Mouse (Mus musculus): ENCODE results near the gene Laptm5. TPM values are rescaled to one million over a fixed set of nuclear protein-coding genes. Genes with fewer than 3 reads are reported as not detected.

Laptm5 gene
- polyA plus RNA-seq, 1 experiment: 66.8 TPM

DNA sequence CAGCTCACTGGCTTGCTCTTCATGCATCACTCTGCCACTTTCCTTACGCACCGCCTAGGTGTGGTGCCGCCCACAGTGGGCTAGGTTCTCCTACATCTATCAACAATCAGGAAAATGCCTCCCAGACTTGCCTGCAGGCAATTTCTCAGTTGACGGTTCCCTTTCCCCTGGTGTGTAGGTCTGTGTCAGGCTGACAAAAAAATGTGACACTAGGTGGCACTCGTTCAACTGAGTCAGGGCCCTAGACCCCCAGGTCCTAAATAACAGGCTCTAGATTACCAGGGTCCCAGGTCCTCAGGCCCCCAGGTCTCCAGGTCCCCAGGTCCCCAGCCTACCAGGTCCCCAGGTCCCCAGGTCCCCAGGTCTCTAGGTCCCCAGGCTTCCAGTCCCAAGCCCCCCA, 19.2 kb upstream of the Laptm5 start:
- TF ChIP-seq CTCF (IDR thresholded peaks at IDR 0.05; ENCODE audit: extremely low read depth, insufficient read depth, low read length): 0 out of 2 replicates have a peak, but pooled peaks have one; percentile 18
- TF ChIP-seq POLR2A (IDR thresholded peaks at IDR 0.05; ENCODE audit: extremely low read depth, insufficient read depth, low read length): no peak
- peaks cover 2% of the 10 kb centered on the region; the same call in 1 of the 2 replicates for H3K4me1 ChIP-seq (ENCODE audit: control insufficient read depth, insufficient read depth, low read length)

DNA sequence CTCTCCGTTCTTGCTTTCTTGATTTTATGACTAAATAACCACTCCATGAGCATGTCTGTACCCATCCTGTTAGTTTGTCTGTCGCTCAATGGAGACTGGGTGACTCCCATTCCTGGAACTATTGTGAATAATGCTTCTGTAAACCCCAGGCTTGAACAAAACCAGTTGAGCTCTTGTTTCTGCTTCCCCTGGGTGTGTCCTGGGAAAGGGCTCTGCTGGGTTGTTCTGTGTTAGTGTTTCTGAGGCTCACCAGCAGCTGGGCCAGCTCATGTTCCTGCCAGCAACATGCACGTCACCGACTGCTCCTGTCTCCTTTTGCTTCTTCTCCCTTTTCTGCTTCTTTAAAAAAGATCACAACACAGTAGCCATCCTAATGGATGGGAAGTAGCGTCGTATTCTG, 17.2 kb upstream of the Laptm5 start:
- Histone ChIP-seq H3K4me1 (ENCODE audit: control insufficient read depth, insufficient read depth, low read length) (peaks cover 2% of the 10 kb centered on the region; the same call in 1 of the 2 replicates), H3K4me3 (ENCODE audit: insufficient read depth, low read length) (no peak overlapping the region), H3K27ac (ENCODE audit: insufficient read depth, low read length) (no peak overlapping the region)
- no peak for TF ChIP-seq POLR2A (IDR thresholded peaks at IDR 0.05; ENCODE audit: extremely low read depth, insufficient read depth, low read length)
- no peak for TF ChIP-seq CTCF (IDR thresholded peaks at IDR 0.05; ENCODE audit: extremely low read depth, insufficient read depth, low read length)

More for the DNA sequence above, 19.2 kb upstream of the Laptm5 start:
- H3K4me3 ChIP-seq (ENCODE audit: insufficient read depth, low read length): no peak overlapping the region
- no peak overlapping the region for H3K27ac ChIP-seq (ENCODE audit: insufficient read depth, low read length)

DNA sequence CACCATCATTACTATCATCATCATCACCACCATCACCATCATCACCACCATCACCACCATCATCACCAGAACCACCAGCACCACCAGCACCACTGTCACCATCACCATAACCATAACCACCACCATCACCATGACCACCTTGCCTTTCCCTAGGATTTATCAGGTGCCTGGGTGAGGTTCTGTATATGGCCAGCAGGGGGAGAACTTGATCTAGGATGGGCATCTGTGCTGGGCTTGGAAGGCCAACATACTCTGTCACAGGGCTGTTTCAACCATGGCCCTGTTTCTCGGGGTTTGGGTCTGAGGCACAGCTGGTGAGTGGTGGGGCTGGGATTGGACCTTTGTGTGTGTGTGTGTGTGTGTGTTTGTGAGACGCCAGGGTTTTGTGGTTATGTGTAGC, 16.6 kb upstream of the Laptm5 start:
- H3K27ac ChIP-seq (ENCODE audit: insufficient read depth, low read length): no peak overlapping the region
- TF ChIP-seq CTCF (IDR thresholded peaks at IDR 0.05; ENCODE audit: extremely low read depth, insufficient read depth, low read length): peak; percentile 68
- no peak for TF ChIP-seq POLR2A (IDR thresholded peaks at IDR 0.05; ENCODE audit: extremely low read depth, insufficient read depth, low read length)
- H3K4me3 ChIP-seq (ENCODE audit: insufficient read depth, low read length): no peak overlapping the region
- peaks cover 2% of the 10 kb centered on the region; the same call in 1 of the 2 replicates for H3K4me1 ChIP-seq (ENCODE audit: control insufficient read depth, insufficient read depth, low read length)

DNA sequence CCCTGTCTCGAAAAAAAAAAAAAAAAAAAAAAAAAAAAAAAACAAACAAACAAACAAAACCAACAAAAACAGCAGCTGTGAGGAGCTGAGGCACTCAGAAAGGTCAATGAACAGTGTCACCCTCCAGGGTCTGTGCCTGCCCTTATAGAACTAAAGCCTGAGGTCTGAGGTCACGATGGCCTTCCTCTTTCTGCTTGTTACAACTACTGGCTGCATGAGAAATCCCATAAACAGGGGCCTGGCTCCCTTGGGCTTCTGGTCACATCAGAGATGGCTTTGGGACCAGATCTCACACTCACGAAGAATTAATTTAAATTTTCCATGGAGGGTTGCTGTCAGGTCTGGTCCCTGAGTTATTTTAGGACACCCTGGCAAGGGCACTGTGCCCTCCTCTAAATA, 13.5 kb upstream of the Laptm5 start:
- TF ChIP-seq CTCF (IDR thresholded peaks at IDR 0.05; ENCODE audit: extremely low read depth, insufficient read depth, low read length): no peak
- TF ChIP-seq POLR2A (IDR thresholded peaks at IDR 0.05; ENCODE audit: extremely low read depth, insufficient read depth, low read length): no peak
- no peak overlapping the region for H3K4me3 ChIP-seq (ENCODE audit: insufficient read depth, low read length)
- H3K27ac ChIP-seq (ENCODE audit: insufficient read depth, low read length): no peak overlapping the region
- H3K4me1 ChIP-seq (ENCODE audit: control insufficient read depth, insufficient read depth, low read length): no peaks in the 10 kb centered on the region

DNA sequence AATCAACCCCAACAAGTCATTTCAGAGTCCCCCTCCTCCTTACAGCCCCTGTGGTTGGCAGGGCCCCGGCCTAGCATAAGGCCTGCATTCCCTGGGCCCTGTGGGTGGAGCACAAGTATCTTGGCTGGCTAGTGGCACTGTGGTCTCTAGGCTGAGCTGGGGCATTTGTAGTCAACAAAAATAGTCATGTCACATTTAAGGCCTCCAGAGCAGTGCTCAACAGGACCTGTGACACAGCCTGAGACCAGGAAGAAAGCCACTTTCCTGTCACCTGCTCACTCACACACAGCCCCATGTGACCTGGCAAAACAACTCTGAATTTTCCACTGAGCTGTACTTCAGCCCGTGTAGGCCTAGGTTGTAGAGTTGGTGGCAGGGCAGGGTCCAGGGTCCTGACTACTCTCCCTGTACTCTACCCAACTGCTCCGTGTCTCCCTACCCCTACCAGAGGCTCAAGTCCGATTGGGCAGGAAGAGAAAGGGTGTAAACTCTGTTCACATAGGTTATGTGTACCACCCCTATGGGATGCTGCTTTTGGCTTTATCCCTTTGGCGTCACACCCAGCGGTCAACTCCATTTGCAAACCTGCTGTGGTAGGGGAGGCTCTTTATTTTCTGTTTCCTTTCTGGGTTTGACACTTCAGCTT, 13.0 kb upstream of the Laptm5 start:
- TF ChIP-seq CTCF (IDR thresholded peaks at IDR 0.05; ENCODE audit: extremely low read depth, insufficient read depth, low read length) (no peak), POLR2A (IDR thresholded peaks at IDR 0.05; ENCODE audit: extremely low read depth, insufficient read depth, low read length) (no peak)

DNA sequence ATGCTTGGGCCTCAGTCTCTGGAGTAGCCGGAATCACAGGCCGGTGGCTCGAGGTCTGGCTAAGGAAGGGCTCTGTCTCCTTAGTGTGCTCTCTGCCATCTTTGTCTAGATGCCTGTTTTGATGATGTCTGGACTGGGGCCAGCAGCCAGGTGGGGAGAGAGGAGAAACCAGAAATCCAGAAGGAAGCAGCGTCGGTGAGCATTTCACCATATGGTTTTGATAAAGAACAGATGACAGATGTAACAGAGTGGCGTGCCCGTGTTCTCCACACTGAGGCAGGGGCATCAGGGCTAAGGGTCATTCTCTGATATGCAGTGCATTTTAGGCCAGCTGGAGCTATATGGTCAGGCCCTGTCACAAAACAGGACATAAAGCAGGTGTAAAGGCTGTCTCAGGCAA, 12.2 kb upstream of the Laptm5 start:
- H3K4me3 ChIP-seq (ENCODE audit: insufficient read depth, low read length): no peak overlapping the region
- no peak overlapping the region for H3K27ac ChIP-seq (ENCODE audit: insufficient read depth, low read length)
- no peak for TF ChIP-seq POLR2A (IDR thresholded peaks at IDR 0.05; ENCODE audit: extremely low read depth, insufficient read depth, low read length)
- TF ChIP-seq CTCF (IDR thresholded peaks at IDR 0.05; ENCODE audit: extremely low read depth, insufficient read depth, low read length): no peak
- H3K4me1 ChIP-seq (ENCODE audit: control insufficient read depth, insufficient read depth, low read length): no peaks in the 10 kb centered on the region

More for the DNA sequence above, 13.0 kb upstream of the Laptm5 start:
- Histone ChIP-seq H3K4me3 (ENCODE audit: insufficient read depth, low read length) (no peak overlapping the region), H3K27ac (ENCODE audit: insufficient read depth, low read length) (no peak overlapping the region), H3K4me1 (ENCODE audit: control insufficient read depth, insufficient read depth, low read length) (no peaks in the 10 kb centered on the region)

DNA sequence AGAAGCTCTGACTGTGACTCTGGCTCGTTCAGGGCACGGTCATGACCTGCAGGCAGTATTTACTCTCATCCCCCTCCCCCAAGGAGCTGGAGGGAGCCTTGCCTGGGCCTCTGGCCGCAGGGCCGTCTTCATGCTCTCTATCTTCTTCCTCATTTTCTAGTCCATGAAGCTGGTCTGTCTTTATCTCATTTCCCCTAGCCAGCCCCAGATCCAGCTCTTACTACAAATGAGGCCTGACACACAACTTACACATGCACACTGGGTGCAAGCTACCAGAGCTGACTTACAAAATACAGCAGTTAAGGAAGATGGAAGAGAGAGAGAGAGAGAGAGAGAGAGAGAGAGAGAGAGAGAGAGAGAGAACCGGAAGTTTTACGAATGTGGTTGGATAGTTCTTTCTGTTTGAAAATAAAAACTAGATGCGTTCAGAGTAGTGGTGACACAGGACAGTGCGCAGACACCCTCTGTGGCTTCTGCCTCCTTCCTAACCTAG, 10.6 kb upstream of the Laptm5 start:
- no peak for TF ChIP-seq CTCF (IDR thresholded peaks at IDR 0.05; ENCODE audit: extremely low read depth, insufficient read depth, low read length)
- TF ChIP-seq POLR2A (IDR thresholded peaks at IDR 0.05; ENCODE audit: extremely low read depth, insufficient read depth, low read length): no peak
- H3K4me3 ChIP-seq (ENCODE audit: insufficient read depth, low read length): no peak overlapping the region
- no peak overlapping the region for H3K27ac ChIP-seq (ENCODE audit: insufficient read depth, low read length)
- H3K4me1 ChIP-seq (ENCODE audit: control insufficient read depth, insufficient read depth, low read length): no peaks in the 10 kb centered on the region

DNA sequence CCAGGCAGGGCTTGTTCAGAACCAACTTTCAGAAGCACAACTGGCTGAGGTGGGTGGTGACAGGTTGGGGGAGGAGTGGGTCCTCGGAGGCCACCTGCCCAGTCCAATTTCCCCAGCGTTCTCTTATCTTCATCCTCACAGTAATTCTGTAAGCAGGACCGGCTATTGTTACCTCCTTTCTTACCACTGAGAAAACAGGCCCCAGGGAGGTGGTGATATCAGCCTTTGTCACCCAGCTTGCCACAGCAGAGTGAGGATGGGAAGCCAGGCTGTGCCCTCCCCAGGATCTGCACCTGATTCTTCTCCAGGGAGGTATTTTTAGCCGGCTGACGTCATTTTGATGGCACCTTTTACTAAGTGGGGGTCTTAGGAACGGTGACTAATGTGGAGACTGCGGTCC, 7.9 kb upstream of the Laptm5 start:
- Histone ChIP-seq H3K4me3 (ENCODE audit: insufficient read depth, low read length) (no peak overlapping the region), H3K27ac (ENCODE audit: insufficient read depth, low read length) (no peak overlapping the region), H3K4me1 (ENCODE audit: control insufficient read depth, insufficient read depth, low read length) (peaks cover 3% of the 10 kb centered on the region)
- no peak for TF ChIP-seq POLR2A (IDR thresholded peaks at IDR 0.05; ENCODE audit: extremely low read depth, insufficient read depth, low read length)

DNA sequence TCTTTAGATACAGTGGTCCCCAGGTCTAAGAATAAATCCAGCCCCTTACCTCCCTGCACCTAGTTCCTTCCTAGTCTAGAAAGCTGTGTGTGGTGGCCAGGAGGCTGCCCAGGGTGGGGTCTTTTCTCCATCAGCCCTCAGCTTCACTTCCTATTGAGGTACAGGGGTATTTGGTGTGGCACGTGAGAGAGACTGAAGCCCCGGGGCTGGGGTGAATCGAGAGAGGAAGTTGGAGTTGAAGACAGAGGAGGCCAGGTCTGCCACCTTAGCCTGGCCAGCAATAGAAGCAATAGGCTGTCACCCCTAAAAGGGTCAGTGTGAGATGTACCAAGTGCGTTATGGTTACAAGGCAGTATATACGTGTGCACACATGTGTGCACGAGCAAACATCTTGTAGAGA, 7.0 kb upstream of the Laptm5 start:
- TF ChIP-seq POLR2A (IDR thresholded peaks at IDR 0.05; ENCODE audit: extremely low read depth, insufficient read depth, low read length): no peak
- TF ChIP-seq CTCF (IDR thresholded peaks at IDR 0.05; ENCODE audit: extremely low read depth, insufficient read depth, low read length): no peak

DNA sequence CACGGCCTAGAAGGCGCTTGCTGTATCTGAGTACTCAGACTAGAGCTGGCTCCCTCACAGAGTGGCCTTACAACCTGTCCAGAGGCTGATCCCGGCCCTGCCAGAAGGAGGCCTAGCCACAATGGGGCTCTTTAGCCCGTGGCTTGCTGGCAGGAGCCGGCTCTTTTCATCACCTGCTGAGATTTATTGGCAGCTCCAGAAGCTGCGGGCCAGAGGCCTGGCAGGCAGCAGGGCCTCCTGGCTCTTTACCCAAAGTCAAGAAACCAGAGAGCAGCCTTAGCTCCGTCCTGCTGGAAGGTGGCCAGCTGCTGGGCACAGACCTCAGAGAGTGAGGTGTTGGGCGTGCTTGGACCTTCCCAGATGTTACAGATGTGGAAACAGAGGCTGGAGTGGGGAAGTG, 6.6 kb upstream of the Laptm5 start:
- Histone ChIP-seq H3K27ac (ENCODE audit: insufficient read depth, low read length) (no peak overlapping the region), H3K4me3 (ENCODE audit: insufficient read depth, low read length) (no peak overlapping the region), H3K4me1 (ENCODE audit: control insufficient read depth, insufficient read depth, low read length) (peaks cover 3% of the 10 kb centered on the region)
- TF ChIP-seq POLR2A (IDR thresholded peaks at IDR 0.05; ENCODE audit: extremely low read depth, insufficient read depth, low read length): no peak
- no peak for TF ChIP-seq CTCF (IDR thresholded peaks at IDR 0.05; ENCODE audit: extremely low read depth, insufficient read depth, low read length)

More for the DNA sequence above, 7.0 kb upstream of the Laptm5 start:
- Histone ChIP-seq H3K27ac (ENCODE audit: insufficient read depth, low read length) (no peak overlapping the region), H3K4me3 (ENCODE audit: insufficient read depth, low read length) (no peak overlapping the region), H3K4me1 (ENCODE audit: control insufficient read depth, insufficient read depth, low read length) (peaks cover 3% of the 10 kb centered on the region)
